Mouse (Mus musculus): ENCODE measurements around the gene Arhgef16. TPM values are rescaled to one million over a fixed set of nuclear protein-coding genes. Genes with fewer than 3 reads are reported as not detected.
A peak's percentile ranks its signal among the peaks of the same experiment; 100 is the strongest.

Arhgef16 gene
- polyA plus RNA-seq, 1 experiment = 179 TPM

- Histone ChIP-seq H3K27me3 (ENCODE audit: control insufficient read depth, insufficient read depth, low read length) (no peaks in the 10 kb centered on the region), H3K36me3 (ENCODE audit: control insufficient read depth, insufficient read depth, low read length) (peaks cover under 1% of the 10 kb centered on the region; the same call in 1 of the 2 replicates), H3K27ac (ENCODE audit: insufficient read depth, low read depth, low read length) (no peak overlapping the region), H3K4me3 (ENCODE audit: low read depth, low read length) (no peak overlapping the region), H3K4me1 (ENCODE audit: control insufficient read depth, insufficient read depth, insufficient read length, low read length) (no peaks in the 10 kb centered on the region)
- 61% methylated on average over 4 of the region's 4 CpGs for WGBS
- TF ChIP-seq POLR2A (IDR thresholded peaks at IDR 0.05; ENCODE audit: low read depth, low read length) (no peak), CTCF (IDR thresholded peaks at IDR 0.05; ENCODE audit: extremely low read depth, insufficient read length, insufficient replicate concordance, low read depth, low read length) (no peak)
Measured at GRCm38 (mm10) chr4:154312935-154313621, 11.6 kb upstream of the Arhgef16 start.

- no peaks in the 10 kb centered on the region for H3K27me3 ChIP-seq (ENCODE audit: control insufficient read depth, insufficient read depth, low read length)
- WGBS = 88% methylated on average over 2 of the region's 2 CpGs
- H3K27ac ChIP-seq (ENCODE audit: insufficient read depth, low read depth, low read length) = no peak overlapping the region
- no peak overlapping the region for H3K4me3 ChIP-seq (ENCODE audit: low read depth, low read length)
- no peaks in the 10 kb centered on the region for H3K4me1 ChIP-seq (ENCODE audit: control insufficient read depth, insufficient read depth, insufficient read length, low read length)
- TF ChIP-seq POLR2A (IDR thresholded peaks at IDR 0.05; ENCODE audit: low read depth, low read length) (no peak), CTCF (IDR thresholded peaks at IDR 0.05; ENCODE audit: extremely low read depth, insufficient read length, insufficient replicate concordance, low read depth, low read length) (no peak)
- H3K36me3 ChIP-seq (ENCODE audit: control insufficient read depth, insufficient read depth, low read length) = no peaks in the 10 kb centered on the region
Measured at GRCm38 (mm10) chr4:154312143-154312812, 10.8 kb upstream of the Arhgef16 start.

- no peak overlapping the region for H3K4me3 ChIP-seq (ENCODE audit: low read depth, low read length)
- no peaks in the 10 kb centered on the region for H3K27me3 ChIP-seq (ENCODE audit: control insufficient read depth, insufficient read depth, low read length)
- 68% methylated on average over 9 of the region's 9 CpGs for WGBS
- no peaks in the 10 kb centered on the region for H3K4me1 ChIP-seq (ENCODE audit: control insufficient read depth, insufficient read depth, insufficient read length, low read length)
- H3K27ac ChIP-seq (ENCODE audit: insufficient read depth, low read depth, low read length) = no peak overlapping the region
- TF ChIP-seq POLR2A (IDR thresholded peaks at IDR 0.05; ENCODE audit: low read depth, low read length) (no peak), CTCF (IDR thresholded peaks at IDR 0.05; ENCODE audit: extremely low read depth, insufficient read length, insufficient replicate concordance, low read depth, low read length) (no peak)
- H3K36me3 ChIP-seq (ENCODE audit: control insufficient read depth, insufficient read depth, low read length) = no peaks in the 10 kb centered on the region
Measured at GRCm38 (mm10) chr4:154310576-154311262, 9.2 kb upstream of the Arhgef16 start.

GRCm38 (mm10) chr4:154309131-154309530 lies 7.7 kb upstream of the Arhgef16 start:
- TF ChIP-seq POLR2A (IDR thresholded peaks at IDR 0.05; ENCODE audit: low read depth, low read length) = no peak
- TF ChIP-seq CTCF (IDR thresholded peaks at IDR 0.05; ENCODE audit: extremely low read depth, insufficient read length, insufficient replicate concordance, low read depth, low read length) = no peak
- Histone ChIP-seq H3K36me3 (ENCODE audit: control insufficient read depth, insufficient read depth, low read length) (no peaks in the 10 kb centered on the region), H3K27me3 (ENCODE audit: control insufficient read depth, insufficient read depth, low read length) (no peaks in the 10 kb centered on the region), H3K4me1 (ENCODE audit: control insufficient read depth, insufficient read depth, insufficient read length, low read length) (no peaks in the 10 kb centered on the region), H3K4me3 (ENCODE audit: low read depth, low read length) (no peak overlapping the region), H3K27ac (ENCODE audit: insufficient read depth, low read depth, low read length) (no peak overlapping the region)
- WGBS = 62% methylated on average over 2 of the region's 2 CpGs

GRCm38 (mm10) chr4:154299541-154300271 lies 1.8 kb downstream of the Arhgef16 start:
- Histone ChIP-seq H3K27me3 (ENCODE audit: control insufficient read depth, insufficient read depth, low read length) (no peaks in the 10 kb centered on the region), H3K4me1 (ENCODE audit: control insufficient read depth, insufficient read depth, insufficient read length, low read length) (peaks cover 11% of the 10 kb centered on the region; the same call in 1 of the 2 replicates), H3K36me3 (ENCODE audit: control insufficient read depth, insufficient read depth, low read length) (peaks cover 2% of the 10 kb centered on the region; the same call in 1 of the 2 replicates), H3K4me3 (ENCODE audit: low read depth, low read length) (peak overlapping the region; percentile 93), H3K27ac (ENCODE audit: insufficient read depth, low read depth, low read length) (peak overlapping the region; percentile 98)
- TF ChIP-seq CTCF (IDR thresholded peaks at IDR 0.05; ENCODE audit: extremely low read depth, insufficient read length, insufficient replicate concordance, low read depth, low read length) = no peak
- TF ChIP-seq POLR2A (IDR thresholded peaks at IDR 0.05; ENCODE audit: low read depth, low read length) = peak; percentile 64; the same call in 1 of the 2 replicates
- 1% methylated on average over 66 of the region's 66 CpGs for WGBS

- Histone ChIP-seq H3K4me3 (ENCODE audit: low read depth, low read length) (peak overlapping the region; percentile 93), H3K27ac (ENCODE audit: insufficient read depth, low read depth, low read length) (peak overlapping the region; percentile 98), H3K27me3 (ENCODE audit: control insufficient read depth, insufficient read depth, low read length) (no peaks in the 10 kb centered on the region), H3K4me1 (ENCODE audit: control insufficient read depth, insufficient read depth, insufficient read length, low read length) (peaks cover 23% of the 10 kb centered on the region), H3K36me3 (ENCODE audit: control insufficient read depth, insufficient read depth, low read length) (peaks cover 4% of the 10 kb centered on the region)
- 10% methylated on average over 9 of the region's 9 CpGs for WGBS
- TF ChIP-seq POLR2A (IDR thresholded peaks at IDR 0.05; ENCODE audit: low read depth, low read length) = no peak
Measured at GRCm38 (mm10) chr4:154297761-154298160, 3.7 kb downstream of the Arhgef16 start.
